Mouse (Mus musculus) bone marrow macrophage, adult 2 months (primary cell): ENCODE measurements around the gene Lsm4.

Source experiments
- CTCF ChIP-seq: IDR thresholded peaks from 2 replicates; pipeline ENCODE4 v1.5.1; 2012; ENCODE audit warnings: low read depth, mild to moderate bottlenecking, low read length, moderate library complexity
- POLR2A ChIP-seq: IDR thresholded peaks from 2 replicates; pipeline ENCODE4 v1.6.1; 2012; ENCODE audit warnings: mild to moderate bottlenecking, low read depth, low read length, borderline replicate concordance

GRCm38 (mm10) chr8:70629574-70630531, 43.2 kb upstream of the Lsm4 start:
- TF ChIP-seq POLR2A: no peak
- peak; percentile 99 for TF ChIP-seq CTCF
